Mouse (Mus musculus): ENCODE results near the gene Hyls1.

DNA sequence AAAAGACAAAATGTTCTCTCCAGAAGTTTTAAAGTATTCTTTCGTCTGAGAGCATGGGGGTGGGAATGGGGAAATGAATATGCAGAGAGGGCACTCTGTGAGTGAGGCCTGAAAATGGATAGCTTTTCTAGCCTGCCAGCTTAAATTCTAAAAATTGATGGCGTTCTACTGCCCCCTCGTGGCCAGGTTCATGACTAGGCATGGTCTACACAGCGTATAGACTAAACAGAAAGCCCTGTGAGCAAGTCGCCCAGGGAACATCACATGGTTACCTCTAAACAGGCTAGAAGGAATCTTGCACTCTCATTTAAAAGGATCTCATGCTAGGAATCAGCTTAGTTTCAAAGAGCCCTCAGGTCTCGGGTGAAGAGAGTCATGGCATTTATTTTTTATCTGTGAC is 28.7 kb downstream of the Hyls1 start:
- no peak for TF ChIP-seq CTCF (IDR thresholded peaks at IDR 0.05; ENCODE audit: insufficient read depth, low read depth, low read length)
- no peak for TF ChIP-seq POLR2A (IDR thresholded peaks at IDR 0.05; ENCODE audit: insufficient read depth, low read depth, low read length)
